Comparison of ENCODE assay signal across 19 mouse cellular contexts in genomic region chr13:96656673-96657072, GRCm38 (mm10).
"Had no signal": no experiment of that assay in that cellular context is flagged by ENCODE, and none has a peak within 500 bp of the region (broad histone marks: within the 10 kb centered on the region; RNA-seq: fewer than 3 reads in every experiment).

No protein-coding gene starts in this region.

- ATAC-seq: liver, postnatal 0 days; lung, postnatal 0 days had no signal

- H3K4me3 ChIP-seq: layer of hippocampus, adult 2 months; limb, embryonic 10.5 days; limb, embryonic 13.5 days; megakaryocyte, embryonic 14.5 days; midbrain, embryonic 12.5 days had no signal

- DNase-seq: kidney, adult 2 months; kidney, postnatal 25 days; layer of hippocampus, adult 9-11 months; liver; liver, postnatal 0 days; lung, embryonic 14.5 days; thymus, adult 2 months; thymus, postnatal 14 days; thymus, postnatal 4 days had no signal

- H3K9ac ChIP-seq: limb, embryonic 13.5 days; liver, embryonic 14.5 days; liver, postnatal 0 days; lung, embryonic 14.5 days; midbrain, embryonic 12.5 days had no signal

- H3K9me3 ChIP-seq: limb, embryonic 10.5 days; limb, embryonic 13.5 days; megakaryocyte, embryonic 14.5 days; midbrain, embryonic 12.5 days had no signal

- H3K4me1 ChIP-seq: limb, embryonic 10.5 days; limb, embryonic 13.5 days had no signal

- H3K4me2 ChIP-seq: limb, embryonic 13.5 days; lung, embryonic 14.5 days; midbrain, embryonic 12.5 days had no signal

- H3K27me3 ChIP-seq: limb, embryonic 13.5 days; megakaryocyte, embryonic 14.5 days; midbrain, embryonic 12.5 days had no signal

- H3K27ac ChIP-seq: kidney, postnatal 0 days; layer of hippocampus, adult 2 months; limb, embryonic 10.5 days; limb, embryonic 13.5 days; liver, embryonic 14.5 days; macrophage; midbrain, embryonic 12.5 days; stomach, postnatal 0 days had no signal
